Mouse (Mus musculus) activated CD4-positive, CD25-positive, alpha-beta regulatory T cell, adult 4 months (primary cell): Measurements from ENCODE around the gene Gpr132. TPM values are rescaled to one million over a fixed set of nuclear protein-coding genes. Genes with fewer than 3 reads are reported as not detected.
"Not testable (repeated sequence)": the region's sequence is repeated elsewhere in the genome, so short reads cannot be mapped to it uniquely, and the experiment has no call there.

Experiments
- ATAC-seq: one replicate; pipeline ENCODE4 v1.8.0; 2017
- polyA plus RNA-seq, 2 experiments: library from polyadenylated mRNA; unstranded; fragments of 100-300 nt; shearing (Covaris generic); gene quantifications; one replicate each; pipeline ENCODE4 v1.2.1; 2017

The Gpr132 gene
- polyA plus RNA-seq, 2 experiments from 2014 or later, result 65.9 to 77.3 TPM

DNA sequence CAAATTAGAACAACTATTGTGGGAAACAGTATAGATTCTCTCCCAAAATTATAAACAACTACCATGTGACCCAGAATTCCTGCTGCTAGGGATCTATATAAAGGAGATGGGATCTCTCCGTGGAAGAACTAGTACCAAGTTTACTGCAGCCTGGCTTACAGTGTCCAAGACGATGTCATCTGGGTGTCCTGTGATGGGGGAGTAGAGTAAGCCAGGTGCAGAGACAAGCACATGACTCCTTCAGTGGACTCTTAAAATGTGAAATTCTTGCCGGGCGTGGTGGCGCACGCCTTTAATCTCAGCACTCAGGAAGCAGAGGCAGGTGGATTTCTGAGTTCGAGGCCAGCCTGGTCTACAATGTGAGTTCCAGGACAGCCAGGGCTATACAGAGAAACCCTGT lies 51.2 kb downstream of the Gpr132 start:
- not testable (repeated sequence) for ATAC-seq

DNA sequence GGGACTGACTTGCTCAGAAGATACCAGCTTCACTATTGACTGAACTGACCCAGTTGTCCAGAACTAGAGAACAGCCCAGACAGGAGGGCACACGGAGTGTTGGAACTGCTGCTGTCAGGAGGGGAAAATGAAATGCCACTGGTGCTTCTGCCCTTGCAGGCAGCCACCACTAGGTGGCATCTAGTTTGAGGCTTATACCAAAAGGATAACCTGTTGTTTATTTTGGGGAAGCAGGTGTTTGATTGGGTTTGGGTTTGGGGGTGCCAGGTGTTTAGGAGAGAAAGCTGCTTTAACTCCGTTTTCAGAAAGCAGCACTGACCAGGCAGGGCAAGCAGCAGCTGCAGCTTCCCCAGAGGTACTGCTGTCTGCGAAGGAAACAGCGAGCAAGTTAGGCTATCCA lies 51.7 kb downstream of the Gpr132 start:
- ATAC-seq, result peak; percentile 71

DNA sequence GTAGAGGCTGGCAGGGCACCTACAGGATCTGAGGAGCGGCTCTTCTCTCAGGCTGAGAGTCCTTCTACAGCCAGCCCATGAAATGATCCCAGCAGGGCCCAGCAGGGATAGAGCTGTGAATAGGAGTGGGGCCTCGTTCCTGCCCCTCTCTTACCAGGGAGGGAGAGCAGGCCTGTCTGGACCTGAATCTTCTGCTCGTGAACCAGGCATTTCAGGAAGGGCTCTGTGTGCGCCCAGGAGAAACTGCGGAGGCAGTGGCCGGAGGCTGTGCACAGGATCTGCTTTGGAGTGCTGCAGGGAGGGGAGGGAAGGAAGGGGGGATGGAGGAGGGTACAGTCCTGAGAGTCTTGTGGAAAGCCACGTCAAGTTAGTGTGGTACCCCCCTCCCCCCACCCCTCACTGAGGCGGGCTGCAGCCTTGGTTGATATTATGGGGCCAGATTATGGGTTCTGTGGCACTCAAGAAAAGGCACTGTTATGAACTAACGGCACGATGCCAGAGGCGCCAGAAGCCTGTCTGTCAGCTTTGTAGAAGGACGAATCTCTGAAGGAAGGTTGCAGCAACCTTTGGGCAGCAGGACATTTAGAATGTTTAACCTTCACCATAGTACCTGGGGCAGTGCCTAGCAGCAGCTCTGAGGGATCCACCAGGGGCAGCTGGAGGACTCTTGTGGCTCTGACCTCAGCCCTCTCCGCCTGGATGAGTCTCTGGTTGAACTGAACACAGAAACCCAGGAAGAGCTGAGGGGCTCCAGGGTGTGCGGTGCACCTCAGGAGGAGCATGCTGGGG lies 53.2 kb downstream of the Gpr132 start:
- ATAC-seq, result no peak

DNA sequence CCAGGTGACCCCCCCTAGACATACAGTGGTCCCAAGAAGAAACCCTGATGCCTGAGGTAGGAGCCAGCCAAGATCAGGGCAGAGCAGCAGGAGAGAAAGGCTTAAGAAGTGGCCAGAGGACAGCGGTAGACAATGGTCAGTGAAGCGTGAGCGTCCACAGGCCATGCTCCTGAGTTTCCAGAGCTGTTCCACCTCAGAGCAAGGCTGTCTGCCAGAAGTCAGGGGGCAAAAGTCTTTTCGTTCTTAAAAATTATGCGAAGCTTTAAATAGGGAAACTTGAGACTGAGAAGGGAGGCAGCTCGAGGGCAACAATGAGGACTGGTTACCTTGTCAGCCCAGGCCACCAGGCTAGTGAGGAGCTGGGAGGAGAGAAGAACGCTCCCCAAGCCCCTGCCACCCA lies 54.7 kb downstream of the Gpr132 start:
- ATAC-seq, result no peak

DNA sequence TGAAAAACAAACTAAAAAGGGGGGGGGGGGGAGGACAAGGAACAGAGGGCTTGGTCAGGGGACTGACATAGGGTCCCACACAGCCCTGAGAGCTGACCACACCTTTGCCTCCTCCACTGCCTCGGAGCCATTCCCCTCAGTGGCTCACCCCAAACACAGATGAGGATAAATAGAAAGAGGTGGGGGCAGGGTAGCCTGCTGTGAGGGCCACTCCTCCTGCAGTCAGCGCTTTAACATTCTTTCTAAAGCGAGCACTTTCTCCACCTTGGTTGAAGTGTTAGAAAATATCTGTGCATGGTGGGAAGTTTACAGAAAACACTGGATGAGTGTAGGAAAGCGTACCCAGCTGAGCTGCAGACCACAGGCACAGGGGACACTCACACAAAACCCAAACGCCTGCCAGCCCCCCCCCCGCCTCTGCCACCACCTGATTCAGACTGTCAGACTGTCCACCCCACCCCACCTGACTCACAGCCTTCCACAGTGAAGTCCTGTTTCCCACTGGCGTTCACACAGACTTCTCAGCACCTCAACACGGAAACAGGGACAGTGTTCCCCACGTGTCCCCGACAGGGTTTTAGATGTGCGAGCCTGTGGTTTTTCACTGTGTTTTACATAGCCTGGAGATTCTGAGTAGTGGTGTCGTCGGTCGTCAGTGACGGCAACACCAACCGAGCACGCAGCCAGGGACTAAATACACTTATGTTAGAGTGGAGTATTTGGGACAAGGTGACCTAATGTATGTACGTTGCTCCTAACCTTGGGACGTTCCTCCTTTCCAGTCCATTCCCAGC lies 57.7 kb downstream of the Gpr132 start:
- no peak for ATAC-seq

DNA sequence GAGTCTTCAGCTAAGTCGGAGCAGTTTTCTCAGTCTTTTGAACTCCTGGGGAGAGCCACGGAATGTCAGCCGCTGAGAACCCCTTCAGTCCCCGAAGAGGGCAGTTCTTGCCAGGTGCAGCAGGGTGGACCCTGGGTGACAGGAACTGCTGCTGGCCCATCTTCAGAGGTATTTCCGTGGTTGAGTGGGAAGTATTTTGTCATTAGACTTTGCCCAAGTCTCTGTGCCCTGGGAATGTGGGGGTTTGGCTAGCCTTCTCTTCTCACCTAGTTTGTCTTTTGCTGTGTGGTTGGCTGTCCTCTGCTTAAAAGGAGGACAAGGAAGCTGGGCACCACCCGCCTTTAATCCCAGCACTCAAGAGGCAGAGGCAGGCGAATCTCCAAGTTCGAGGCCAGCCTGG lies 58.4 kb downstream of the Gpr132 start:
- no peak for ATAC-seq

DNA sequence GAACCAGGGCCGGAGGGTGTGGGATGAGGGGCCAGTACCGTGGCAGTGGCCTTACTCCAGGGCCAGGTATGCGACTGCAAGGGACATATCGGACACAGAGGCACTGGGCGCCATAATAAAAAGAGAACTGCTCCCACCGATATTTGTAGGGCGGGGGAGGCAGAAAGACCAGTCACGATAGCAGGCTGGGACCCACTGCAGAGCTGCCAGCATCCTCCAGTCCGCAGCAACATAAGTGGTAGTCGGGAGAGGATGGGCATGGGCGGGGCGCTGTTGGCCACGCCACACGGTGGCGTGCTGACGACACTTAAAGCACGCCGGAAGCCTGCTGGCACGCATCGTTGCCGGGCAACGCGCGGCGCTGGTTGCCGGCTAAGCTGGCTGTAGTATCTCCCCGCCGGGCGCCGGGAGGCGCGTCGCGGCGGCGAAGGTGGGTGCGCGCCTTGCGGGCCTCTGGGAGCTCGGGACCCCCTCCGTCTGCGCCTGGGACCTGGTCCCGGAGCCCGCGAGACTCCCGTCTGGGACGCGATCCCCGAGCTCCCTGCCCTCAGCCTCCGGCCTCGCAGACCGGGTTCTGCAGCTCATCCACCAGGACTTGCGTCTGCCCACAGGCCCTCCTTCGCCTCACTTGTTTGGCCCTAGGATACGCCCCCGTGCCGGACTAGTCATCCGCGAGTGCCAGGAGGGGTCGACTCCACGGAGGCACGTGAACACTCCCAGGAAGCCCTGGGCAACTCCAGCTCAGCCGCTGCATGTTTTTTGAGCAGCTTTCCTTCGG lies 59.3 kb downstream of the Gpr132 start, which contains the start of gene Clba1:
Clba1 (plus strand) TSS at position 351 of the 778 bp plus-strand sequence.
- ATAC-seq, result peak; percentile 99

DNA sequence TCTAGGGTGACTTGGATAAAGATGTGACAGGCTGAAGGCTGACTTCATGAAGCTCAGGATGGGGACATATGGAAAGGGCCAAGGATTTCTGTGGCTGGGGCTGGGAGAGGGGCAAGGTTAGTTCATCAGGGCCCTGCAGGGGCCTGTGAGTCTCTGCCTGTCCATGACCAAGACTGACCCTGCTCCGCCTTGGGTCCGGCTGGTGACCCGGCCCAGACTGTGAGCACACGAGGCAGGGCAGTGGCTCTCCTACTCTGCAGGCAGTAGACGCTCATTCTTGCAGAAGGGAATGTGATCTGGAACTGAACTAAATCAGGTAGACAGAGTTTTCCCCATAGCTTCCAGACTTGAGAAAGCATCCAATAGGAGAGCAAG lies 59.8 kb downstream of the Gpr132 start:
- no peak for ATAC-seq

DNA sequence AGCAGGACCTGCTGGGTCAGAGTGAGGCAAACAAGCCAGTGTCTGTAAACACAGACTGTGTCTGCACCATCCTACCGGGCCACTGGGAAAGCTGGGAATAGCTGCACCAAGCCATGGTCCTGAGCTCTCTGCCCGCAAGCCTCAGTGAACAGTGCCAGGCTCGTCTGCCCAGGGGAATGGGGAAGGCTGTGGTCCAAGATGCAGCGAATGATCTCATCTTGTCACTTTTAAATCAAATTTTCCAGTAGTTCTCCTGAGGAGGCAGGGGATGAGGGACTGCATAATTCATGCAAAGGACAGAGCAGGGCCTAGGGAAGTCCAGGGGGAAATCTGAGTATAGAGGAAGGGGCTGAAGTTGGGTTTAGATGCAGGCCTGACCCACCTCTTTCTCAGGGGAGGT lies 60.2 kb downstream of the Gpr132 start:
- ATAC-seq, result no peak

DNA sequence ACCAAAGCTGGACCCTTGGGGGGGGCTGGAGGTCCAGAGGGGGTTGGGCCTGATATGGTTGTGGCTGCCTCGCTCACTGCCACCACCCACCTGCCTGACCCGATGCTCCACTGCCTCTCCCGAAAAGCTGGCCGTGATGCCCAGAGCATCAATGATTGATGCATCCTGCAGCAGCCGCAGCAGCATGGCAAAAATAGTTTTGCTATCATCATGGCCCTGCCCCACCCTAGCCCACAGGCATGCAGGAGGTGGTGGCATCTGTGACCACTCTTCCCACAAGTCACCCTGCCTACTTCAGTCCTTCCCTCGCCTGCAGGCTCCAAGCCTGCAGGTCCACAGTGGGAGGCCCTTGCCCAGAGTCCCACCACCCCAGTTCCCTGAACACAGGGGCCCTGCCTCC lies 62.0 kb downstream of the Gpr132 start:
- no peak for ATAC-seq

DNA sequence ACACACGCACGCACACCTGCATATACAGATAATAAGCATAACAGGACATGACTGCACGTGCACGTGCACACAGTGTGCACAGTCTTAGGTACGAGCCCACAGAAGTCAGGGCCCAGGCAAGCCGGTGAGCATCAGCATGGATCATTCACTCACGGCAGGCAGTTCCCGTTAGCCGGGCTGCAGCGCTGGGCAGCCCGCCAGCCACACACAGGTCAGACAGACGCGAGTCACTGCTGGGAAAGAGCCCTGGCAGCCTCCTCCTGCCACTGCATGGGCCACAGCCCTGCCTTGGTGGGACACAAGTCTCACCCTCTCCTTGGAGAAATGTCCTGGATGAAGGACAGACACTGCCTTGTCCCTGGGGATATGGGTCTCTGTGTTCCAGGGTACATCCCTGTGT lies 64.0 kb downstream of the Gpr132 start:
- no peak for ATAC-seq

DNA sequence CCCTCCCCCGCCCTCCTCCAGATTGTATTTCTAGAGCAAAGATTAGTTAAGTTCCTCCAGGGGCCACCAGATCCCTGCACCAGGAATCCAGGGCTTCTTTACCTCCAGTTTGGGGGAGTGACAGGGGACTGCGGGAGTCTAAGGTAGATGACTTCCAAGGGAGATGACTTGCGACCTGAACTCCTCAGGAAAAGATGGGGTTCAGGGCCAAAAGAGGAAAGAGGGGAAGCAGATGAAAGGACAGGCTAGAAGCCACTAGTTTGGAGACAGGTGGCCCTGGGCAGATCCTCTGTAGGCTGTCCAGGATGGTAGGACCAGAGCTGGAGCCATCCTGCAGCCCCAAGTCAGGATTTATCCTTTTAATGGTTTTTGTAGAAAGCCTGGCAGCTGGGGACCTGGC lies 65.1 kb downstream of the Gpr132 start:
- no peak for ATAC-seq

DNA sequence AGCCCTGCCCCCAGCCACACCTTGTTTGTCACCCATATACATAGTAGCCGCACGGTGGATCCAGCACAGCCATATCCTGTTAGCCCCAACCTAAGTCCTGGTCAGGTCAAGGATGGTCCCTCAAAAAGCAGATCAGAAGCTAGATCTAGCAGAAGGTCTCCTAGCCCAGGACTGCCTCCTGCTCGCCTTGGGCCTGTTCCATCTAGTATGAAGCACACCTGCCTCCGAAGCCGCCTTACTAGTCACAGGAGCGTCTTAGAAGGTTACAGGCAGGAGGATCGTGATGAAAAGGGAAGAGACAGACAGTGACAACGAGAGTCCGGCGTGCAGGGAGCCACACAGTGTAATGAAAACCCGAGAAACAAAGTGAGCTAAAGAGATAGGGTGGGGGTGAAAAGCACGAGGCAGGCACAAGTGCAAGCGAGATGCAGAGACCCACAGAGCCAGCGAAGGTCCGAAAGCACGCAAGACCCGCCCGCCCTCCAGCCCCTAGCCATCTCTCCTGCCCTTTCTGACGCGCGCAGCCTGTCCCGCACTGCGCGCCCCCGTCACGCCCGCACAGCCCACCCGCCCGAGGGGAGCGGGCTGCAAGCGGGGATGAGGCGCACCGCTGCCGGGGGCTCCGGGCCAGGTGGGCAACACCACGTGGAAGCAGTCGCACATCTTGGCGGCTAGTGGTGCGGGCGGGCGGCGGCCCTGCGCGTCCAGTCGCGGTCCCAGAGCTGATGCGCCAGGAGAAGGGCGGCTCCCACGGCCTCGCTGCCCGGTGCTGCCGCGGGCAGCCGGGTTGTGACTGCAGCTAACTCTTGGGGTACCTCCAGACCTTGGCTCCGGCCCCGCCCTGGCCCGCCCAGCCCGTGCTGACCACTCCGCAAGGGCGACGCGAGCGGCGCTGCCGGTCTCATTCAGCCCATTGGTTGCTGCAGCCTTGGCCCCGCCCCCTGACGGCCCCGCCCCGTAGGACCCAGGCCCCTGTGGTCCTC lies 65.9 kb downstream of the Gpr132 start, which contains the start of gene Ahnak2:
Ahnak2 (minus strand) TSS at position 794 of the 983 bp plus-strand sequence.
- no peak for ATAC-seq

Other genes with a start within 250 kb of the Gpr132 start
- 1 to 10 TPM in 1 of 2 experiments, under 1 TPM in 1; 0.86 to 1.3 TPM for gene Adssl1, start 248.2 kb downstream of the Gpr132 start, polyA plus RNA-seq
- 10 to 100 TPM; 38.7 to 44.6 TPM for gene Siva1, start 223.5 kb downstream of the Gpr132 start, polyA plus RNA-seq
- 10 to 100 TPM; 17.3 to 23.5 TPM for gene Akt1, start 193.3 kb downstream of the Gpr132 start, polyA plus RNA-seq
- gene Zbtb42, start 189.4 kb downstream of the Gpr132 start, polyA plus RNA-seq, result 1 to 10 TPM; 2.2 to 2.6 TPM
- gene Cep170b, start 147.8 kb downstream of the Gpr132 start, polyA plus RNA-seq, result 1 to 10 TPM; 2.3 to 2.5 TPM
- gene Pld4, start 107.6 kb downstream of the Gpr132 start, polyA plus RNA-seq, result 1 to 10 TPM in 1 of 2 experiments, under 1 TPM in 1; 0.50 to 4.7 TPM
- not detected for gene Ahnak2, start 65.6 kb downstream of the Gpr132 start, polyA plus RNA-seq
- under 1 TPM in 1 of 2 experiments, not detected in 1; 0.24 TPM for gene Clba1, start 59.3 kb downstream of the Gpr132 start, polyA plus RNA-seq
- gene Cdca4, start 38.8 kb downstream of the Gpr132 start, polyA plus RNA-seq, result 10 to 100 TPM; 63.6 to 87.5 TPM
- under 1 TPM in 1 of 2 experiments, not detected in 1; 0.74 TPM for gene Jag2, start 61.5 kb upstream of the Gpr132 start, polyA plus RNA-seq
- gene Nudt14, start 73.9 kb upstream of the Gpr132 start, polyA plus RNA-seq, result 10 to 100 TPM; 39.0 to 46.2 TPM
- 1 to 10 TPM; 8.3 to 8.9 TPM for gene Btbd6, start 108.3 kb upstream of the Gpr132 start, polyA plus RNA-seq
- 10 to 100 TPM; 24.7 to 25.0 TPM for gene Brf1, start 132.5 kb upstream of the Gpr132 start, polyA plus RNA-seq
- 1 to 10 TPM; 5.4 to 6.6 TPM for gene Pacs2, start 146.3 kb upstream of the Gpr132 start, polyA plus RNA-seq
- gene Tex22, start 206.3 kb upstream of the Gpr132 start, polyA plus RNA-seq, result under 1 TPM in 1 of 2 experiments, not detected in 1; 0.29 TPM
- 10 to 100 TPM; 12.9 to 16.0 TPM for gene Mta1, start 230.1 kb upstream of the Gpr132 start, polyA plus RNA-seq